Mouse (Mus musculus) lung, postnatal 4 days (tissue): ENCODE measurements at regions not wholly inside any gene's neighbourhood (a gene's known extent, or its start where the extent isn't known, plus 50 kb on each side); places are given as distances from the start of the nearest gene placed in this dataset.
A peak's percentile ranks its signal among the peaks of the same experiment; 100 is the strongest.
"Not testable (repeated sequence)": the region's sequence is repeated elsewhere in the genome, so short reads cannot be mapped to it uniquely, and the experiment has no call there.

Experiments used
- DNase-seq, 2 experiments: peaks; one replicate each; pipeline ENCODE4 v3.0.0; 2021

GRCm38 (mm10) chr2:128270377-128271129 is 144.7 kb downstream of the Bcl2l11 start:
- no peak for DNase-seq

DNA sequence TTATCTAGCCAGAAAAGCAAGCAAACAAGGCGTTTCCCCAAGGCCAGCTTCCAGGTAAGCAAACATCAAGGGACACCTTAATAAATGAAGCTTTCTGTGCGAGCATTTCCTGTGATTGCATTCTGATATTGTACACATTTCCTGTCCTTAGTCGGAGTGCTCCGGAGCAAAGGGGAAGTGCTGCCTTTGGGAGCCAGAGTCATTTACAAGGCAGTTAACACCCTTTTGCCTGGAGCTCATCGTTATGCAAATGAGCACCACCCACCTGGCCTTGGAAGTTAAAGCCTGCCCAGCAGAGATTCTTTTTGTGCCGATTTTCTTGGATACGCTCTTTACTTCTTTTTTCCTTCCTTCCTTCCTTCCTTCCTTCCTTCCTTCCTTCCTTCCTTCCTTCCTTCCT is 147.0 kb downstream of the Bcl2l11 start:
- no peak for DNase-seq

GRCm38 (mm10) chr2:128273292-128273691 is 147.5 kb downstream of the Bcl2l11 start:
- DNase-seq, result no peak

GRCm38 (mm10) chr2:128276337-128276736 is 150.5 kb downstream of the Bcl2l11 start:
- DNase-seq, result no peak

DNA sequence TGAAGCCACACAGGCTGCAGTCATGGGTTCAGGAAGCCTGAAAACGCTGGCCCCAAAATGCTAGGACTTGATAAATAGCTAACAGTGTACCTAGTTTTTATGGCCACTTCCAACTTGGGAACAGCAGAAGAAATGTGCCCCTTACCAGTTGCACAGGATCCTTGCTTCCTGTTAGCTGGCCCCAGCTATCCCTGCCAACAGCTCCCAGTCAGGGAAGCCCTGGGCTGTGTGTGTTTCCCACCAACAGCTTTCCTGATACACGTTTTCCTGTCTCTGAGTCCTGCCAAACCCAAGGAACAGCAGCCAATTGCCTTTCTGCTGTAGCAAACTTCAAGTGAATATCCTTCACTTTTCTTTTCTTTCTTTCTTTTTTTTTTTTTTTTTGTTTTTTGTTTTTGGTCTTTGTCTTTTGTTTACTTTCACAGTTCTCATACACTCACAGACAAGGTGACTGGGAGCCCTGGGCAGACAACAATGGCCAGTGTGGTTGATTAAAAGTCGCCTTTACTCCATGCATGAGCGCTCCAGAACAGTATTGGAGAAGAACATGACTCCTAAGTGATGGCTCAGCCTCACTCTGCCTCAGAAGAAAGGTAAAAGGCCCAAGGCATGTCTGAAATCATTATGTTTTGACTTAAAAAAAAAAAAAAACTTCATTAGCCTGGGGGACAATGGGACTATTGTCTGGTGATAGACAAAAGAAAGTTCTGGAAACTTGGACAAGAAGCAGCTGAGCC is 151.7 kb downstream of the Bcl2l11 start:
- peak in 1 of 2 experiments; percentile 49 for DNase-seq

DNA sequence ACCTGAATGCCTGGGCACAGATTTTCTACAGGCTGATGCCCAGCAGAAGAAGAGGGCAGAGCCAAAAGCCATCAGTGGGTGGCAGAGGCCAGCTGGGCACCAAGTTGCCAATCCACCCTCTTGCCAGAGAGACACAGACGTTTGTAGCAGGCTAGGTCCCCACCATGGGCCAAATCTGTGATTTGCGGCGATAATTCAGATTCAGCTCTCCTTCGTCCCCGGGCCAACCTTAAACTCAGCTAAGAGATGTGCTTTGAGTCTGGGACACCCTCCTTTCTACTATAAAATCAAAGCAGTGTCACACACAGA is 152.2 kb downstream of the Bcl2l11 start:
- no peak for DNase-seq

GRCm38 (mm10) chr2:128278608-128279081 is 152.8 kb downstream of the Bcl2l11 start:
- DNase-seq, result peak in 1 of 2 experiments; percentile 60

- no peak for DNase-seq
Observed at GRCm38 (mm10) chr2:128279127-128279710, 153.4 kb downstream of the Bcl2l11 start.

GRCm38 (mm10) chr2:128282591-128282990 is 156.8 kb downstream of the Bcl2l11 start:
- no peak for DNase-seq

- peak; percentile 90 to 92 for DNase-seq
Observed at GRCm38 (mm10) chr2:128284822-128285421, 159.1 kb downstream of the Bcl2l11 start.

DNA sequence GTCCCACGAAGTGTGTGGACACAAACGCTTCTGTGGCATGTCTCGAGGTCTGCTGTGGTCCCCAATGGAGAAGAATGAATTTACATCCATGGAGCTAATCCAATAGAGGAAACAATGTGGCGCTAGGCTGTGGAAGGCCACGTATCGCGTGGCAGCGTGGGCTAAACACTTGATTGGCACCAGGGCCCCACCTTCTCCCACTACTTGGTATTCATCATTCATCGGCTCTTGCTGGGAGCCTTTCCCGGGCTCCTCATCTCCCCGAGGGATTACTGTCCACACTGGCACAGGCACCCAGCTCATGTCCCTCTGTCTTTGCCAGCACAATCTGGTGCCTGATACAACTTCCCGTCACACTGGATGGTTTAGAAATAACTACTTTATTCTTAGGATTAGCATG is 159.6 kb downstream of the Bcl2l11 start:
- no peak for DNase-seq

DNA sequence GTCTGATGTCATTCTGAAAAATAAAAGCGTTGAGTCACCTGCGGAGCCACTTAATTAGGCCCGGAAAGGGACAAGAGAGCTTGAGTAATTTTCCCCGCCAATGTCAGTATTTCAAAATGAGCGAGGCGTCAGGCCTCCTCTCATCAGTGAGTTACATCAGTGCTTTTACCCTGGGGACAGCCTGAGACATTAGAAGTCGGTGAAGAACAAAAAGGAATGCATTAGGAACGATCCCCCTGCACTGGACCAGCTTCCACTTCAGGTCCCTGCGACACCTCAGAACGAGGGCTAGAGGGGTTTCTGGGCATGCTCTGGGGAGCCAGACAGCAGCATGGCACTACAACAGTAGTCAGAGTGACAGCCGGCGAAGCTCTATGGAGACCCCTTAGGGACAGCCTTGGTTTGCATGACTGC is 162.3 kb downstream of the Bcl2l11 start:
- DNase-seq, result no peak

DNA sequence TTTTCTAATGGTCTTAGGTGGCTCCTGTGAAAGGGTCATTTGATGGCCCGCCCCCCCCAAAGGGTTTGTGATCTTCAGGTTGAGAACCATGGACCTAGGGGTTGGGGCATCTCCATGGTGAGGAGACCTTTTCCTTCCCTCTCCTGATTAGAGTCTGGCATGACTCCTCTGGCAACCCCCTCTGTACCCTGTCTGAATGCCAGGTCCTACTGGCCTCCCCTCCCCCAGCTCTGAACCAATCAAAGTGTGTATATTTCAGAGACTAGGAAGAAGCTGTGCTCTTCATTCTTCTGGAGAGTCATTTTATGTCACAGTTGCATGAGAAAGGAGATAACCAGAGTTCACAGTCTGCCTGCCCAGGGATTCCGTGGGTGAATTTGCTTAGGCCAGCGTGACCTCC is 164.8 kb downstream of the Bcl2l11 start:
- DNase-seq, result no peak

DNA sequence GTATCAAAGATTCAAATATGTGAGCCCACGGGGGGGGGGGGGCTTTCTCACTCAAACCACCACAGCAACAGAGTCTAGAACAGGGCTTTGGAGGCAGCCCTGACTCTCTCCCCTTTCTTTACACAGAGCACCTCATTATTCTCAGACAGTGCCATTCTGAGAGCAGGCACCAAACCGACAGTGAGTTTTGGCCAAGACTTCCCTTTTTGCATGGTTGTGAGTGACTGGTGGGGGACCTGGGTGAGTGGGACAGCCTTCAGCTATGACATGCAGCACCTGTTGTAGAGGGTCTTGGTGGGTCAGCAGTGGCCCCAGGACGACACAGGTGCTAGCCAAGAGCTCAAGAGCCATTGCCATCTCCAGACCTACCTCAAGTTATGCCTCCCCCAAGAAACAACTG is 168.8 kb downstream of the Bcl2l11 start:
- no peak for DNase-seq

DNA sequence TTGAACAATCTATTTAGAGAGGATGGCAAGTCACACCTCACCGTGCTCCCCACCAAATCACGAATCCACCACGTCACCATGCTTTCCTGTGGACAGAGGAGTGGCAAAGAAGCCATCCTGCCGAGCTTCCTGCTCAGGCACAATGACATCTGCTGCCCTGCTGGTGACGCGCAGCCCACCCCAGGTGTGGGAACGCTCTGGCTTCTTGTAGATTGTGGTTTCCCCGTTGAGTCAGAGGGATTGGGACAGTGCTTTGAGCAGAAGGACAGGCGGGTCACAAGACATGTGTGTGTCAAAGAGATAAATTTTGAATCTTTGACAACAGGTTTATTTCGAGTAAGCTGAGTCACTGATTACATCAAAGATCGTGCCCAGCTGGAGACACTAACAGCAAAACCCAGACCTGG is 169.2 kb downstream of the Bcl2l11 start:
- peak in 1 of 2 experiments; percentile 36 for DNase-seq

DNA sequence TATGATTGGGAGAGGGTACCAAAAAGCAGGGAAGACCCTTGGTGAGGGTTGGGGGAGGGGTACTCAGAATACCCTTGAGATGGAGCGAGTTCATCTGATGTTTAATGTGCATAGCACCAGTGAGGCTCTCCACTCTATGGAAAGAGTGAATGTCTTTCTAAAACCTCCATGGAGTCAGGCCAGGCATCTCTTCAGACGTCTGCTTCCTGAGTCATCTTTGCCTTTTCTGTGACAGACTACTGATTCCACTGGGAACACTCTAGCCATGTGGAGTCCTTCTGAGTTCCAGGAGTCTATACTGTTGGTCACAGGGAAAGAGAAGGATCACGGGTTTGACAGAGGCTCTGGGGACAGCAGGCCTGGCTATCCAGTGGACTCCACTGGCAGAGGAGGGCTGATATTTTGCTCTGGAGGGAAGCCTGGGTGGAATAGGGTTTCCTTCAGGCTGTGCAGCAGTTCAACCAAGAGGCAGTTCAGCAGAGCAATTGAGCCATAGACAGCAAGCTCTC is 169.9 kb downstream of the Bcl2l11 start:
- no peak for DNase-seq

DNA sequence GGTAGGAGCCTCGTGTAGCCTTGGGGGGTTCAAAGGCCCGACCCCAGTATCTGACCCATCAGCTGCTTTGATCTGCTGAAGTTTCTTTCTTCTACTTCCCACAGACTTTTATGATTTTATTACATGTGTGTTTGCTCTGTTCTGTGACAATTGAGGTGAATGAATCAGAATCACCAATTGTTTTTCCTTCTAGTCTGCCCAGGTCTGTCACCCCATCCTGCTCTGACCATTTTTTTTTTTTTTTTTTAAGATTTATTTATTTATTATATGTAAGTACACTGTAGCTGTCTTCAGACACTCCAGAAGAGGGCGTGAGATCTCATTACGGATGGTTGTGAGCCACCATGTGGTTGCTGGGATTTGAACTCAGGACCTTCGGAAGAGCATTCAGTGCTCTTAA is 170.6 kb downstream of the Bcl2l11 start:
- DNase-seq, result not testable (repeated sequence)

- DNase-seq, result peak; percentile 41 to 46
Observed at GRCm38 (mm10) chr2:128296897-128297296, 171.1 kb downstream of the Bcl2l11 start.

DNA sequence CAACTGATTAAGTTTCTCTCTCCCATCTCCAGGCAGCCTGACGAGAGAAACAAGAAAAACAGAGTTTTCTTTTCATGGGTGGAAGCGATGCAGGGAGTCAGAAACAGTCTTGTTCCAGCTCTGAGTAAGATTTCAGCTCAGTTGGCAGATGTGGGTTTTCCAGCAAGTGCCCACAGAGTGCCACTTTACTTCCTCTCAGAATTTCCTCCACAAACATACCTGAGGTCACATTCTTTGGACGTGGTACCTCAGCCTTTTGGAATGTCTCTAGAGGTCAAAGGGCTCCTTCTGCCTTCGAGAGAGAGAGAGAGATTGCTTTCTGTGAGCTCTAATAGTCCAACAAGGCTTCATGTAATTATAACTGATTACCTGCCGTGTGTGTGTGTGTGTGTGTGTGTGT is 172.0 kb downstream of the Bcl2l11 start:
- peak in 1 of 2 experiments; percentile 29 for DNase-seq

DNA sequence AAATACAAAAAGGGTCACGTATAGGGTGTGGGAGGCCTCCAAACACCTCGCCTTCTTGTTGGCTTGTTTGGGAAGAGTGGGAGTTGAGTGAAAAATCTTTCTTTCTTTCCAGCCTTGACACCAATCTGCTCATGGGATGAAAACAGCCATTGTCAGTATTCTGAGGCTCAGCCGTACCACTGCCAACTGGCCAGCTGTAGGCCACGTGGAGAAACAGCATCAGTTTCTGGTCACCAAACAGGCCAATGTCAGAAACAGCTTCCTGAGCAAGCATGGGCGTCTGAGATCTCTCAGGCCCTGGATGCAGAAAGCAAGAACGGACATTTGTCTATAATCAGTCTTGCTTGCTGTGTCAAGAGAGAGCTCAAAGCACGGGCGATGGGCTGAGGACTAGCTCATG is 173.2 kb downstream of the Bcl2l11 start:
- DNase-seq, result peak in 1 of 2 experiments; percentile 74

DNA sequence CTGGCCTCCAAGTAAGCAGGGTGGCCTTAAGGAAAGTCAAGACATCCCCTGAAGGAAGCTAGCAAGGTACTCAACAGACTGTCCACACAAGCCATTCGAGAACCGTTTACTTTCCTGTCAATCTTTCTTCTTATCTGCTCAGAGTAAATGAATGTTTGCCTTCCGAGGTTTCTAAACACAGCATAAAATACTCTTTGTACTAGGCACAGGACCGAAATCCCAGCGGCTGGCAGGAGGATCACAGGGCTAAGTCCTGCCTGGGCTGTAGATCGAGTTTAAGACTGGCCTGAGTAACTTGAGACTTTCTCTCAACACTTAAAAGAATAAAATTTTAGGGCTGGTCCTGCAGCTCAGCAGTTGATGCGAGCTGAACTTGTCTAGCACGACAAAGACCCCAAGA is 175.9 kb downstream of the Bcl2l11 start:
- DNase-seq, result no peak

DNA sequence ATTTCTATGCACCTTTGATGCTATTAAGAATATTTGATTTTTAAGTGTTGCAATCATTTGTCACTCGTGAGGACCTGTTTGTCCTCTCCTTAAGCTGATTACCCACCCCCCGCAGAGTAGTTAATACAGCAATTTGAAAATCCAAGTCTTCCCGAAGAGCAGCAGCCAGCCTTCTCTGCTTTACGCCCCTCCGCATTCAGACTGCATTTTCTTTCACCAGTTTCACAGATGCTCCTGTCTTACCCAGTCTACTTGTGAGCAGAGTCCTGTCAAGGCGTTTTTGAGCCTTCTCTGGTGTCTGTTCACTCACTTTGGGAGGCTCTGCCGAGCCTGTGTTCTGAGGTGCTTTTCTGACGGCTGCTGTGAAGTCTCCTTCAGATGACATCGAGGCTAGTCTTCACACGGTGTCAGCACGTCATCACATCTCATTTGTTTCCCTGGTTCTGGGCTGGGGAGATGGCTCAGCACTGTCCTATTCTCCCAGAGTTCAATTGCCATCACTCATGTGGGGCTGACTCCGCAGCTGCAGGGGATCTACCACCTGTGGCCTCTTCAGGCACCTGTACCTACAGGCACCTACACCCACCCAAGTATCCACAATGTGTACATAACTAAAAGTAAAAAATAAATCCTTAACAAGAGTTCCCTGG is 178.3 kb downstream of the Bcl2l11 start:
- peak in 1 of 2 experiments; percentile 12 for DNase-seq

DNA sequence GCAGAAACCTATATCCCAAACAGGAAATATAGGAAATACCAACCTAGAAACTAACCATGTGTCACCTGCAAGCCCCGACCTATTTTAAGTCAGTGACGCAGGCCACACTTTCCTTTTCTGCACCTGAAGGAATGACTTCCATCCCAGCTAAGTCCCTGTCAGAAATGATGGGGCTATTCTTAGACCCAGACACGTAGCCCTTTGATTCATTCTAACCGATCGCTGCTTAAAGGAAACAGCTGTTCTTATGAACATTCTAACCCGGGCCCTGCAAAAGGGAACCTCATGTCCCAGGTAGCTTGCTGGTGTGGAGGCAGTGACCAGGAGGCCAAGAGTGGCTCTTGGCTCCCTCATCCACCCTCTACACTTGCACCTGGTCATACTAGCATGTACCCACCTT is 180.9 kb downstream of the Bcl2l11 start:
- DNase-seq, result no peak
